Mouse (Mus musculus) heart, adult 2 months (tissue): Measurements from ENCODE around the gene Ropn1l.

Experiments used
- CTCF ChIP-seq: fragments of 200-600 bp; IDR thresholded peaks from 2 replicates; pipeline ENCODE4 v1.8.1; 2022; ENCODE audit warnings: antibody characterized with exemption, mild to moderate bottlenecking, moderate library complexity
- EP300 ChIP-seq: fragments of 200-500 bp; IDR thresholded peaks from 2 replicates; pipeline ENCODE4 v1.6.1; 2011; ENCODE audit warnings: low read depth, low read length, control low read depth; ENCODE audit not compliant: insufficient read depth
- POLR2A ChIP-seq: fragments of 200-500 bp; IDR thresholded peaks from 2 replicates; pipeline ENCODE4 v1.6.1; 2011; ENCODE audit warnings: mild to moderate bottlenecking, low read depth, low read length, control low read depth; ENCODE audit not compliant: insufficient read depth

- TF ChIP-seq CTCF (no peak), POLR2A (no peak), EP300 (no peak)
These were observed 21.7 kb downstream of the Ropn1l start for GRCm38 (mm10) chr15:31431847-31432246.
